Mouse (Mus musculus): ENCODE measurements at regions not wholly inside any gene's neighbourhood (a gene's known extent, or its start where the extent isn't known, plus 50 kb on each side); places are given as distances from the start of the nearest gene placed in this dataset.

DNA sequence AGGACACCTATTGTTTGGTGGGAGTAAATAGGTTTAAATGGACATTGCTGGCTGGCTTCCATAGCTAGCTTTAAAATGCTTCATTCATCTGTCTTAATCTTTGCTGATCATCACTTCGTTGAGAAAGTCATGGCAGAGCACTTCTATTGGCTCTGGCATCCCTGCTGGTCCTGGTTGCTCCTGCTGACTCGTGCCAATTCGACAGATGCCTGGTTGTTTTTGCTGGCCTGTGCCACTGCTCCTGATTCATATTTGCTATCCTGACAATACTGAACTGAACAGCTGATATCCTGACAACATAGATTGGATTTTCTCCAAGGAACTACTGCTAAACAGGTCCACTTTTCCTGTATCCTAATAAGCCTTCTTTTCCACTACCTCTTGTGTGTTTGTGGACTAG lies 417.1 kb downstream of the Col12a1 start:
- ATAC-seq (ENCODE audit: insufficient read depth) (no peak), DNase-seq (ENCODE audit: low read depth in 3 of 3, low spot score in 3 of 3) (no peak)
- Histone ChIP-seq H3K27me3 (ENCODE audit: control insufficient read depth, insufficient read depth, low read length) (no peaks in the 10 kb centered on the region), H3K4me3 (ENCODE audit: insufficient read depth in 1 of 2, low read depth in 2 of 2, low read length in 2 of 2) (no peak overlapping the region), H3K9me3 (ENCODE audit: control insufficient read depth, low read length) (no peaks in the 10 kb centered on the region), H3K4me1 (replicated peaks; ENCODE audit: control insufficient read depth in 2 of 2, insufficient read depth in 2 of 2, low read length in 1 of 2) (no peaks in the 10 kb centered on the region), H3K9ac (replicated peaks) (no peak overlapping the region), H3K36me3 (replicated peaks; ENCODE audit: control insufficient read depth, insufficient read depth, low read depth) (no peaks in the 10 kb centered on the region), H3K27ac (no peak overlapping the region), H3K4me2 (ENCODE audit: low read depth) (no peak overlapping the region)
- TF ChIP-seq CTCF (IDR thresholded peaks at IDR 0.05; ENCODE audit: low read depth) (no peak), EP300 (IDR thresholded peaks at IDR 0.05; ENCODE audit: low read depth) (no peak)
- 38% methylated on average over 3 of the region's 3 CpGs for WGBS (ENCODE audit: insufficient replicate concordance)

DNA sequence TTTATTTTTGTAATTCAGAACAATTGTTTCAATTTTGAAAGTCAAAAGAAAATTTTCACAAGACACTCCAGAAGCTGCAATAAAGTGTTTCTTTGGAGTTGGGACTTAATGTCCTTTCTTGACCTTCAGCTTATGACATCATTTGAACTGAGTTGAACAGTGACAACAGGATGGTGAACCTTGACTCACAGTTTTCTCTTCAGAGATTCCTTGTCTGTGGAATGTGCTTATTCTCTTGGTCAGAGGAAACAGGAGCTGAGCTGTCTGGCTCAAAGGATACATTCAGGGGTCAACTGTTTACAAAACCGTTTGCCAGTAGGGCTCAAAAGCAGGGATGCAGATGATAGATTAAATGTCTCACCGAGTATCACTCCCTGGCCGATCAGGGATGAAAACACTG lies 408.0 kb downstream of the Col12a1 start:
- ATAC-seq (ENCODE audit: insufficient read depth) = no peak
- TF ChIP-seq CTCF (IDR thresholded peaks at IDR 0.05; ENCODE audit: low read depth) = no peak
- no peak for TF ChIP-seq EP300 (IDR thresholded peaks at IDR 0.05; ENCODE audit: low read depth)
- 47% methylated on average over 3 of the region's 3 CpGs for WGBS (ENCODE audit: insufficient replicate concordance)
- Histone ChIP-seq H3K9me3 (ENCODE audit: control insufficient read depth, low read length) (no peaks in the 10 kb centered on the region), H3K36me3 (replicated peaks; ENCODE audit: control insufficient read depth, insufficient read depth, low read depth) (no peaks in the 10 kb centered on the region), H3K9ac (replicated peaks) (no peak overlapping the region), H3K27ac (no peak overlapping the region), H3K4me2 (ENCODE audit: low read depth) (no peak overlapping the region), H3K4me3 (ENCODE audit: insufficient read depth in 1 of 2, low read depth in 2 of 2, low read length in 2 of 2) (no peak overlapping the region), H3K4me1 (replicated peaks; ENCODE audit: control insufficient read depth in 2 of 2, insufficient read depth in 2 of 2, low read length in 1 of 2) (no peaks in the 10 kb centered on the region), H3K27me3 (ENCODE audit: control insufficient read depth, insufficient read depth, low read length) (no peaks in the 10 kb centered on the region)
- no peak for DNase-seq (ENCODE audit: low read depth in 3 of 3, low spot score in 3 of 3)

DNA sequence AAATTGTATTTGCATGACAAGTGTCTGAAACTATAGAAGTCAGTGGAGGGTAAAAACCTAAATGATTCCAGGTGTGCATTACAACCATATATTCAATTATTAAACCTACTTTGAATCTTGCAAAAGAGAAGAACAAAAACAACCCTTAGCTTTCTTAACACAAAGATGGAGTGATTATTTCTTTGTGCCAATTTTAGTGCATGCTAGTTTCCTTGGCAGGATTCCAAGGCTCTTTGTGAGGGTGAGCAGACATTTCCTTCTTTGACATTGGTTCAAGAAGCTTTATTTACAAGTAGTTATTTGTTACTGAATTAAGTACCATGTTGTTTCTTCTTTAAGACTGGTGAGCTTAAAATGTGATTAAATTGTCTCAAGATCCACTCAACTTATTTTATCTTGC lies 401.2 kb downstream of the Col12a1 start:
- Histone ChIP-seq H3K27me3 (ENCODE audit: control insufficient read depth, insufficient read depth, low read length) (no peaks in the 10 kb centered on the region), H3K4me1 (replicated peaks; ENCODE audit: control insufficient read depth in 2 of 2, insufficient read depth in 2 of 2, low read length in 1 of 2) (no peaks in the 10 kb centered on the region), H3K4me3 (ENCODE audit: insufficient read depth in 1 of 2, low read depth in 2 of 2, low read length in 2 of 2) (no peak overlapping the region), H3K9ac (replicated peaks) (no peak overlapping the region), H3K27ac (no peak overlapping the region), H3K4me2 (ENCODE audit: low read depth) (no peak overlapping the region), H3K36me3 (replicated peaks; ENCODE audit: control insufficient read depth, insufficient read depth, low read depth) (no peaks in the 10 kb centered on the region), H3K9me3 (ENCODE audit: control insufficient read depth, low read length) (no peaks in the 10 kb centered on the region)
- DNase-seq (ENCODE audit: low read depth in 3 of 3, low spot score in 3 of 3) = no peak
- ATAC-seq (ENCODE audit: insufficient read depth) = no peak
- TF ChIP-seq EP300 (IDR thresholded peaks at IDR 0.05; ENCODE audit: low read depth) = no peak
- TF ChIP-seq CTCF (IDR thresholded peaks at IDR 0.05; ENCODE audit: low read depth) = no peak

DNA sequence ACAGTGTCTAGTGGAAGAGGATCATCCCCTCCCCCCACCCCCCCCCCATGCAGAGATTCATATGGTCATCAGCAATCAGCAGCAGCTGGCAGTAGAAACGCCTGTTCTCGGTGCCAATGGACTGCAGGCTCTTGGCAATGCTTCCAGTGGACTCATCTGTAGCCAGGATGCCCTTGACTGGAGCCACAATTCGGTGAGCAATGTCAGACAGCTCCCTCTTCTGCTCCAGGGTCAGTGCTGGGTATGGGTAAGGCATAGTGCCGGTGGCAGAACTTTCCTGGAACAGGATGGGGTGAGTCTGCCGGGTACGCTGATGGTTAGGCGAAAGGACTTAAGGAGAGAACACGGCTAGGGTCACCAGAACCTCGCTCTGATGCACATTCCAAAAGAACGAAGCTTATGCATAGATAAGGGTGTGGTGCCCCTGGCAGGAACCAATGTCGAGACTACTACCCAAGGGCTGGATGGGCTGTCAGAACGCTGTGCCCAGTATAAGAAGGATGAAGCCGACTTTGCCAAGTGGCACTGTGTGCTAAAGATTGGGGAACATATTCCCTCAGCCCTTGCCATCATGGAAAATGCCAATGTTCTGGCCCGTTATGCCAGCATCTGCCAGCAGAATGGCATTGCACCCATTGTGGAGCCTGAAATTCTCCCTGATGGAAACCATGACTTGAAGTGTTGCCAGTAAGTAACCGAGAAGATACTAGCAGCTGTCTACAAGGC lies 372.1 kb downstream of the Col12a1 start:
- DNase-seq (ENCODE audit: low read depth in 3 of 3, low spot score in 3 of 3) (no peak), ATAC-seq (ENCODE audit: insufficient read depth) (no peak)
- Histone ChIP-seq H3K27ac (no peak overlapping the region), H3K4me3 (ENCODE audit: insufficient read depth in 1 of 2, low read depth in 2 of 2, low read length in 2 of 2) (no peak overlapping the region), H3K4me2 (ENCODE audit: low read depth) (no peak overlapping the region), H3K27me3 (ENCODE audit: control insufficient read depth, insufficient read depth, low read length) (no peaks in the 10 kb centered on the region), H3K9ac (replicated peaks) (no peak overlapping the region), H3K36me3 (replicated peaks; ENCODE audit: control insufficient read depth, insufficient read depth, low read depth) (no peaks in the 10 kb centered on the region), H3K4me1 (replicated peaks; ENCODE audit: control insufficient read depth in 2 of 2, insufficient read depth in 2 of 2, low read length in 1 of 2) (no peaks in the 10 kb centered on the region), H3K9me3 (ENCODE audit: control insufficient read depth, low read length) (no peaks in the 10 kb centered on the region)
- TF ChIP-seq CTCF (IDR thresholded peaks at IDR 0.05; ENCODE audit: low read depth) (no peak), EP300 (IDR thresholded peaks at IDR 0.05; ENCODE audit: low read depth) (no peak)
- 68% methylated on average over 15 of the region's 15 CpGs for whole genome bisulfite sequencing (ENCODE audit: insufficient replicate concordance)

DNA sequence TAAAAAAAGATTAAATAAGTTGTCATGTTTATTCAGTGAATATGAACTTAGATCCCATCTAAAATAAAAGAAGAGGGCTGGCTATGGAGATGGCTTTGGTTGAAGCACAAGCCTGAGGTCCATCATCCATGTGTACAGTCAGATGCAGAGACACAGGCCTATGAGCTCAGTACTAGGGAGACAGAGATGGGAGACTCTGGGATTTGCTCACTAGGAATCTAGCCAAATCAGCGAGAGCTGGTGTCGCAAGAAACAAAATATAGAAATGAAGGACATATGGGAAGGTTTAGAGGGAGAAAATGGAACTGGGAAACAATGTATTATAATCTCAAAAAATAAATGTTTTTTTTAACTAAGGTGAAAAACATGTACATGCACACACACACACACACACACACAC lies 326.6 kb downstream of the Col12a1 start:
- Histone ChIP-seq H3K9ac (replicated peaks) (no peak overlapping the region), H3K9me3 (ENCODE audit: control insufficient read depth, low read length) (no peaks in the 10 kb centered on the region), H3K4me2 (ENCODE audit: low read depth) (no peak overlapping the region), H3K36me3 (replicated peaks; ENCODE audit: control insufficient read depth, insufficient read depth, low read depth) (no peaks in the 10 kb centered on the region), H3K4me3 (ENCODE audit: insufficient read depth in 1 of 2, low read depth in 2 of 2, low read length in 2 of 2) (no peak overlapping the region), H3K4me1 (replicated peaks; ENCODE audit: control insufficient read depth in 2 of 2, insufficient read depth in 2 of 2, low read length in 1 of 2) (no peaks in the 10 kb centered on the region), H3K27me3 (ENCODE audit: control insufficient read depth, insufficient read depth, low read length) (no peaks in the 10 kb centered on the region), H3K27ac (no peak overlapping the region)
- 75% methylated on average over 2 of the region's 2 CpGs for WGBS (ENCODE audit: insufficient replicate concordance)
- TF ChIP-seq EP300 (IDR thresholded peaks at IDR 0.05; ENCODE audit: low read depth) = no peak
- TF ChIP-seq CTCF (IDR thresholded peaks at IDR 0.05; ENCODE audit: low read depth) = no peak
- DNase-seq (ENCODE audit: low read depth in 3 of 3, low spot score in 3 of 3) (no peak), ATAC-seq (ENCODE audit: insufficient read depth) (no peak)
